Mouse (Mus musculus): ENCODE results near the gene Akap7.

DNA sequence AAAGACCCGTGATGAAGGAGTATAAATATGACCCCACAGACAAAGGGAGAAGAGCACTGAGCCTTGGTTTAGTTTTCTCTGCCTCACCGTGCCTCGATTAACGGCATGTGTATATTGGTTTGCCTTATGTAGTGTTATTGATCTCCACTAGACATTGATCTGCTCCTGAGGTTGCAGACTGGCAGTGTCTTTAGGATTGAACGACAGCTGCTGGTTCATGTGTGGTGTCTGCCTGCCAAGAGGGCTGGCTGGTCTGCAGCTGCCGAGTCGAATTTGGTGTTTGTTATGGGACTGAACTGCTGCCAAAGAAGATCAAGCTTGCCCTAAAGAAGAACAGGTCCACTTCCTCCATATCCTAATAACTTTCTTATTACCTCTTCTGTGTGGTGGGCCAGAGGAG is 46.7 kb upstream of the Akap7 start:
- no peak for TF ChIP-seq POLR2A (IDR thresholded peaks at IDR 0.05; ENCODE audit: low read depth, low read length)
- no peak for TF ChIP-seq CTCF (IDR thresholded peaks at IDR 0.05; ENCODE audit: extremely low read depth, insufficient read depth, insufficient read length, insufficient replicate concordance)
